Mouse (Mus musculus) spleen, postnatal 14 days (tissue): ENCODE measurements at regions not wholly inside any gene's neighbourhood (a gene's known extent, or its start where the extent isn't known, plus 50 kb on each side); places are given as distances from the start of the nearest gene placed in this dataset.

Experiments
- DNase-seq, 2 experiments: peaks; one replicate each; pipeline ENCODE4 v3.0.0; 2021 to 2022; ENCODE audit warnings: low spot score in 2 of 2

- DNase-seq = no peak
These were observed 319.7 kb upstream of the Jag1 start for GRCm38 (mm10) chr2:137436161-137436560.

GRCm38 (mm10) chr2:137422656-137423055 is 306.2 kb upstream of the Jag1 start:
- no peak for DNase-seq

- DNase-seq = no peak
These were observed 303.2 kb upstream of the Jag1 start for GRCm38 (mm10) chr2:137419678-137420077.

GRCm38 (mm10) chr2:137417691-137418090 is 301.2 kb upstream of the Jag1 start:
- DNase-seq = no peak

GRCm38 (mm10) chr2:137413432-137413831 is 297.0 kb upstream of the Jag1 start:
- DNase-seq = no peak

- no peak for DNase-seq
These were observed 293.2 kb upstream of the Jag1 start for GRCm38 (mm10) chr2:137409611-137410010.

- DNase-seq = no peak
These were observed 291.9 kb upstream of the Jag1 start for GRCm38 (mm10) chr2:137408294-137408693.

GRCm38 (mm10) chr2:137393486-137393885 is 277.0 kb upstream of the Jag1 start:
- DNase-seq = no peak

- DNase-seq = no peak
These were observed 263.4 kb upstream of the Jag1 start for GRCm38 (mm10) chr2:137379816-137380215.

GRCm38 (mm10) chr2:137375346-137375745 is 258.9 kb upstream of the Jag1 start:
- no peak for DNase-seq

- no peak for DNase-seq
These were observed 254.6 kb upstream of the Jag1 start for GRCm38 (mm10) chr2:137371062-137371461.

GRCm38 (mm10) chr2:137363006-137363405 is 246.6 kb upstream of the Jag1 start:
- no peak for DNase-seq

GRCm38 (mm10) chr2:137357181-137357738 is 240.8 kb upstream of the Jag1 start:
- no peak for DNase-seq

- no peak for DNase-seq
These were observed 227.3 kb upstream of the Jag1 start for GRCm38 (mm10) chr2:137343736-137344135.

- DNase-seq = no peak
These were observed 213.6 kb upstream of the Jag1 start for GRCm38 (mm10) chr2:137329995-137330394.

GRCm38 (mm10) chr2:137323445-137323844 is 207.0 kb upstream of the Jag1 start:
- DNase-seq = no peak

- no peak for DNase-seq
These were observed 194.1 kb upstream of the Jag1 start for GRCm38 (mm10) chr2:137310511-137310910.

GRCm38 (mm10) chr2:137308116-137308515 is 191.7 kb upstream of the Jag1 start:
- no peak for DNase-seq

GRCm38 (mm10) chr2:137301474-137302267 is 185.2 kb upstream of the Jag1 start:
- DNase-seq = no peak

GRCm38 (mm10) chr2:137289231-137289630 is 172.8 kb upstream of the Jag1 start:
- no peak for DNase-seq

GRCm38 (mm10) chr2:137271575-137272180 is 155.2 kb upstream of the Jag1 start:
- DNase-seq = no peak

GRCm38 (mm10) chr2:137262911-137263310 is 146.5 kb upstream of the Jag1 start:
- no peak for DNase-seq
